Mouse (Mus musculus): ENCODE results near the gene Olfr332.
"Not testable (repeated sequence)": the region's sequence is repeated elsewhere in the genome, so short reads cannot be mapped to it uniquely, and the experiment has no call there.

Gene Olfr332

GRCm38 (mm10) chr11:58492455-58492854 is at the start of gene Olfr332:
Olfr332 (minus strand) TSS chr11:58492555.
- no peak for ATAC-seq (ENCODE audit: low TSS enrichment)

- not testable (repeated sequence) for ATAC-seq (ENCODE audit: low TSS enrichment)
These were observed 42.4 kb upstream of the Olfr332 start, which contains the start of gene Olfr330 for GRCm38 (mm10) chr11:58534736-58535135. Olfr330 (minus strand) TSS chr11:58534836.

GRCm38 (mm10) chr11:58519756-58520155 is 27.4 kb upstream of the Olfr332 start:
- ATAC-seq (ENCODE audit: low TSS enrichment) = not testable (repeated sequence)

GRCm38 (mm10) chr11:58518916-58519315 is 26.6 kb upstream of the Olfr332 start:
- not testable (repeated sequence) for ATAC-seq (ENCODE audit: low TSS enrichment)

- ATAC-seq (ENCODE audit: low TSS enrichment) = not testable (repeated sequence)
These were observed 16.7 kb upstream of the Olfr332 start for GRCm38 (mm10) chr11:58509058-58509457.

GRCm38 (mm10) chr11:58502472-58502871 is 10.1 kb upstream of the Olfr332 start, which contains the start of gene Olfr331:
Olfr331 (minus strand) TSS chr11:58502572.
- ATAC-seq (ENCODE audit: low TSS enrichment) = not testable (repeated sequence)

GRCm38 (mm10) chr11:58499290-58499689 is 6.9 kb upstream of the Olfr332 start:
- ATAC-seq (ENCODE audit: low TSS enrichment) = 0 out of 2 replicates have a peak, but pooled peaks have one; percentile 59

- ATAC-seq (ENCODE audit: low TSS enrichment) = no peak
These were observed 6.4 kb upstream of the Olfr332 start for GRCm38 (mm10) chr11:58498761-58499160.

- ATAC-seq (ENCODE audit: low TSS enrichment) = no peak
These were observed 30.2 kb downstream of the Olfr332 start, which contains the start of gene Olfr30 for GRCm38 (mm10) chr11:58462170-58462569. Olfr30 (minus strand) TSS chr11:58462270.

GRCm38 (mm10) chr11:58453592-58453991 is 38.8 kb downstream of the Olfr332 start:
- ATAC-seq (ENCODE audit: low TSS enrichment) = no peak

GRCm38 (mm10) chr11:58452759-58453158 is 39.6 kb downstream of the Olfr332 start, which contains the start of gene Lypd9:
Lypd9 (minus strand) TSS chr11:58452923.
- no peak for ATAC-seq (ENCODE audit: low TSS enrichment)
